Mouse (Mus musculus) WW6 (cell line): ENCODE data around the gene Ppp1r10.
A peak's percentile ranks its signal among the peaks of the same experiment; 100 is the strongest.

ENCODE experiments used
- DNase-seq: peaks from one replicate; pipeline ENCODE4 v3.0.0-alpha.2; 2013; ENCODE audit warnings: low read depth, low spot score

Gene Ppp1r10

GRCm38 (mm10) chr17:35916297-35917142, at the start of gene Ppp1r10, which contains the start of gene Mrps18b:
Gene Ppp1r10, plus strand, starts transcription at chr17:35916434.
Gene Mrps18b, minus strand, starts transcription at chr17:35916389.
- DNase-seq: peak; percentile 99

DNA sequence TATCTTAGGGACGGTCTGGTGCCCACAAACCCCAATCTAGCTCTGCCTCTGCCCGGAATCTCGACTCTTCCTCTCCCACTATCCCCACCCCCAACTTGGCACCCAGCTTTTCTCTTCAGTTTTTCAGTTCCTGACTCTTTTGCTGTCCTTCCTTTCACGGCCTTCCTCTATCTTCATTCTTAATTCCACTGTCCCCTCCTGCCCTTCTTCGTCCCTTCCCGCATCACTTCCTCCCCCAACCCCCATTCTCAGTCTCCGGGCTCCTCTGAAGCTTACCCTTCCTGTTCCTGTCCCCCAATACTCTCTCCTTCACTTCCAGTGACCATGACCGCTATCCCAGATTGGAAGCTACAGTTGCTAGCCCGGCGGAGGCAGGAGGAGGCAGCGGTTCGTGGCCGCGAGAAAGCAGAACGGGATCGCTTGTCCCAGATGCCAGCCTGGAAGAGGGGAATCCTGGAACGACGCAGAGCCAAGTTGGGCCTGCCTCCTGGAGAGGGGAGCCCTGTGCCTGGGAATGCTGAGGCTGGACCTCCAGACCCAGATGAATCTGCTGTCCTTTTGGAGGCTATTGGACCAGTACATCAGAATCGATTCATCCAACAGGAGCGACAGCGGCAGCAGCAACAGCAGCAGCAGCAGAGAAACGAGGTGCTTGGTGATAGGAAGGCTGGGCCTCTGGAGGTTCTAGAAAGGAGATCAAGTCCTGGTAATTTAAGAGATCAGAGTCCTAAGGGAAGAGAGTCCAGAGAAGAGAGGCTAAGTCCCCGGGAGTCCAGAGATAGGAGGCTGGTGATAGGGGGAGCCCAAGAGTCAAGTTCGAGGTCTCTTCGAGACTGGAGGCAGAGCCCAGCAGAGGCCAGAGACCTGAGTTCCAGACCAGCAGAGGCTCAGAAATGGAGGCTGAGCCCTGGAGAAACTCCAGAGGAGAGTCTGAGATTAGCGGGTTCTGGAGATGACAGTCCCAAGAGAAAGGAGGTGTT, 49.0 kb upstream of the Ppp1r10 start:
- DNase-seq: no peak

GRCm38 (mm10) chr17:35868165-35868820, 47.9 kb upstream of the Ppp1r10 start:
- no peak for DNase-seq

DNA sequence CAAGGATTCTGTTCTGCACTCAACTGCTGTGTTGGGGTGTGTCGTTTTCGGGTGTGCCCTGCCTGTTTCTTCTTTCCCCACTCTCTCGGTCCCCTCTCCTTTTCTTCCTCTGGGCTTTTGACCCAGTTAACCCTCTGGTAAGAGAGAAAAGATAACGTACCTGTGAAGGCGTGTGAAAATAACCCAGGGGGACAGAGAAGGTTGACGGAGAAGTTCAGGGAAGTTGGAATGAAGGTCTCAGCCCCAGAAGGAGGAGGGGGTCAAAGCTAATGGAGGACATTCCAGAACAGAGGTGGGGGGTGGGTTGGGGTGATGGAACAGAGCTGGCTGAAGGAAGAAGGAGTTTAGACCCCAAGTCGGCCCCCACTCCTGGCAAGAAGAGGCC, 47.3 kb upstream of the Ppp1r10 start:
- DNase-seq: no peak

DNA sequence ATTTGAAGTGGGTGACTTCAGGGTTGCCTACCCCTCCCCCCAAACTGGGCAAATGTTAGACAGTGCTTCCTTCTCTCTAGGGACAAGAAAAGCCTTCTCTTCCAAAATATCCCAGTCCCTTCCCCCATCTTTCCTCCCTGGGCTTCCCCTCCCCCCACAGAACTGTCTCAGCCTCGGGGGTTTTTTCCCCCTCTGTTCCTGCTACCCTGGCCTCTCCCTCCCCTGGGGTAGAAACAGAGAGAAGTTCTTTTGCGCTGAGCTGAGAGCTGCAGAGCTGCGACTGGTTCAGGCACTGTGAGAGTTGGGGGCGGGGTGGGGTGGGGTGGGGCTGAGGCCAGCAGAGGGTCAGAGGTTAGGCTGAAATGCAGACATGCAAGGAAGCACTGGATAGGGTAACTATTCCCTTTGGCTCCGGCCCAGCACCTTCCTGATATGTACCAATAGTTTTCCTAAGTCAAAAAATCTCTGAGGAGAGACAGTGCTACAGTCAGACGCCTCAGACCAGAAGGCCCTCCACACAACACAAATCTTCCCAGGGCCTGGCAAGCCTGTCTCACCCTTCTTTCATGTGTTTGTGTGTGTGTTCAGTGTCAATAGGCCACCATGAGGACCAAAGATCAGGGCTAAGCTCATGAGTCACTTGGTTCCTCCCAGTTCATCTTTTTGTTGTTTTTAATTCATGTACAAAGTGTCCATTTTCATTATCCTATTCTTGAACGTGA, 46.7 kb upstream of the Ppp1r10 start:
- DNase-seq: no peak

- DNase-seq: no peak
These were observed 45.9 kb upstream of the Ppp1r10 start for GRCm38 (mm10) chr17:35870151-35870883.

DNA sequence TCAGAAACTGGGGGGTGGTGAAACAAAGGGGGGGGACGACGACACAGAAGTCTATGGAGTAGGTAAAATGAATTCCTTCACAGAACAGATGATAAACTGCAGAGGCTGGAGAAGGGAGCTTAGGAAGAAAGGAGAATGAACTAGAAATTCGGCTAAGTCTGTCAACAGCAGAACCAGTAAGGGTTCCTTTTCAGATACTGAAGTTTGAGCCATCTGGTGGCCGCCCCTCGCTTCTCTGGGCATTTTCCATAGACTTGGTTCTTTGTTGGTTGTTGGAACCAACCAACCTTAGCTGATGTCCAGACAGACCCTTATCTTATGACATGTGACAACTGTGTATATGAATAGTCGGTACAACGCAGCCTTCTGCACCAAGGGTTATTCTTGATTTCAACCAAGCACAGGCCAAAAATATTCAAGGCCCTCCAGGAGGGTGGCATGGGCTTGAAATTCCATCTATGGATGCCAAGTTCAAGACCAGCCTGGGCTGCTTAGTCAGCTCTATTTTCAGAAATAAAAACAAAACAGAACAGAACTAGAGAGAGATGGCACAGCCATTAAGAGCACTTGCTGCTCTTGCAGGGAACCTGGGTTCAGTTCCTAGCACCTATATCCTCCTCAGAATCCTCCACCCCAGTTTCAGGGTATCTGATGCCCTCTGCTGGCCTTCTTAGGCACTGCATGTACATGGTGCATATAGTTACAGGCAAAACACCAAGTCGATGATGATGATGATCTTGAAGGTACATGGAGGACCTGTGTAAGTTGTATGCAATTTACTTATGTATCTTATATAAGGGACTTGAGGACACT, 45.1 kb upstream of the Ppp1r10 start:
- DNase-seq: no peak

GRCm38 (mm10) chr17:35873774-35874519, 42.3 kb upstream of the Ppp1r10 start:
- no peak for DNase-seq

- no peak for DNase-seq
These were observed 41.5 kb upstream of the Ppp1r10 start for GRCm38 (mm10) chr17:35874721-35875120.

- DNase-seq: peak; percentile 94
These were observed 36.8 kb upstream of the Ppp1r10 start, which contains the start of gene Dhx16 for GRCm38 (mm10) chr17:35879245-35880057. Gene Dhx16, plus strand, starts transcription at chr17:35879819.

GRCm38 (mm10) chr17:35882924-35883323, 33.3 kb upstream of the Ppp1r10 start:
- no peak for DNase-seq

- DNase-seq: no peak
These were observed 32.5 kb upstream of the Ppp1r10 start for GRCm38 (mm10) chr17:35883777-35884176.

GRCm38 (mm10) chr17:35887725-35888124, 28.5 kb upstream of the Ppp1r10 start:
- DNase-seq: no peak

GRCm38 (mm10) chr17:35896781-35897643, 19.2 kb upstream of the Ppp1r10 start, which contains the start of gene 2310061I04Rik:
Gene 2310061I04Rik, minus strand, starts transcription at chr17:35897431.
- DNase-seq: peak; percentile 79

- no peak for DNase-seq
These were observed 18.3 kb upstream of the Ppp1r10 start for GRCm38 (mm10) chr17:35897644-35898573.

DNA sequence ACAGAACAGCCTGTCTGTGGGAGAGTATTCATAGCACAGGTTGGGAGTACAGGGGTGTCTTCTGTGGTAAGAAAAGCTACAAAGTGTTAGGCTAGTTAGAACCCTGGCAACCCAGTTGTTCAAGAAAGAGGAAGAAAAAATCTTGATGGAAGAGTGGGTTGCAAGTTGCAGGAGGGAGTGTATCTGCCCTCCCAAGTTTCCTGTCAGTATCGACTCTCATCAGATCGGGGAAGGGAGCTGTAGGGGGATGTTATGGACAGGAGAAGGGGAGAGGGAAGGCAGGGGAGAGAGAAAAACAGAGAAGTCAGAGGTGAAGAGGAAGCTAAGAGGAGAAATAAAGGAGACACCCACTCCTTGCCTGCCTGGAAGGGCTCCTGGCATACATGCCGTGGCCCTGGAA, 15.6 kb upstream of the Ppp1r10 start:
- DNase-seq: no peak
